Mouse (Mus musculus) liver, embryonic 14.5 days (tissue): ENCODE data around the gene Carhsp1. TPM values are rescaled to one million over a fixed set of nuclear protein-coding genes. Genes with fewer than 3 reads are reported as not detected.

ENCODE experiments used
- ATAC-seq: fragments of 200-750 bp; cut with Nextera tagmentation; 2 replicates; pipeline ENCODE4 v1.8.0; 2017; ENCODE audit warnings: moderate number of reproducible peaks, mild to moderate bottlenecking, moderate library complexity; ENCODE audit not compliant: insufficient read depth
- DNase-seq, 3 experiments: peaks; one replicate each; pipeline ENCODE4 v3.0.0-alpha.2; 2012 to 2013; ENCODE audit warnings: low read depth in 3 of 3, low spot score in 3 of 3
- H3K27ac ChIP-seq: fragments of 300-500 bp; sonication (generic); 2 replicates; pipeline ENCODE4 v1.5.1; 2014; ENCODE audit warnings: moderate library complexity, mild to moderate bottlenecking, control low read depth, inconsistent platforms
- H3K27me3 ChIP-seq: fragments of 300-500 bp; sonication (generic); 2 replicates; pipeline ENCODE4 v1.6.1; 2014; ENCODE audit warnings: mild to moderate bottlenecking, low read length, moderate library complexity; ENCODE audit not compliant: control insufficient read depth, insufficient read depth
- H3K36me3 ChIP-seq: fragments of 300-500 bp; sonication (generic); replicated peaks from 2 replicates; pipeline ENCODE4 v1.6.1; 2014; ENCODE audit warnings: low read depth; ENCODE audit not compliant: control insufficient read depth, insufficient read depth
- H3K4me1 ChIP-seq, 2 experiments: fragments of 200-500 bp in 1 of 2; fragments of 300-500 bp in 1 of 2; sonication (generic) in 1 of 2; replicated peaks; 2 replicates each; pipeline ENCODE4 v1.6.1; 2012 to 2014; ENCODE audit warnings: antibody characterized with exemption in 1 of 2, inconsistent platforms in 1 of 2, low read length in 1 of 2; ENCODE audit not compliant: control insufficient read depth in 2 of 2, insufficient read depth in 2 of 2
- H3K4me2 ChIP-seq: fragments of 300-500 bp; sonication (generic); 2 replicates; pipeline ENCODE4 v1.6.1; 2014; ENCODE audit warnings: low read depth, mild to moderate bottlenecking, control low read depth, moderate library complexity
- H3K4me3 ChIP-seq, 2 experiments: fragments of 200-500 bp in 1 of 2; fragments of 300-500 bp in 1 of 2; sonication (generic) in 1 of 2; 2 replicates each; pipeline ENCODE4 v1.5.1; 2012 to 2014; ENCODE audit warnings: low read depth in 2 of 2, low read length in 2 of 2, mild to moderate bottlenecking in 2 of 2, control low read depth in 1 of 2, inconsistent platforms in 1 of 2, moderate library complexity in 1 of 2; ENCODE audit not compliant: insufficient read depth in 1 of 2
- H3K9ac ChIP-seq: fragments of 300-500 bp; sonication (generic); replicated peaks from 2 replicates; pipeline ENCODE4 v1.6.1; 2014; ENCODE audit warnings: mild to moderate bottlenecking, control low read depth, moderate library complexity
- H3K9me3 ChIP-seq: fragments of 300-500 bp; sonication (generic); 2 replicates; pipeline ENCODE4 v1.6.1; 2016; ENCODE audit warnings: low read length, mixed read lengths; ENCODE audit not compliant: control insufficient read depth
- CTCF ChIP-seq: IDR thresholded peaks from 2 replicates; pipeline ENCODE4 v1.5.1; 2016; ENCODE audit warnings: antibody characterized with exemption, low read depth, control low read depth
- EP300 ChIP-seq: IDR thresholded peaks from 2 replicates; pipeline ENCODE4 v1.6.1; 2016; ENCODE audit warnings: antibody characterized with exemption, low read depth
- WGBS: fragments of 180-500 bp; shearing (Covaris S2); extraction: QIAGEN DNeasy Blood & Tissue Kit; methylation state at CpG from one replicate; pipeline ENCODE4 v1.1.7; 2014; ENCODE audit not compliant: insufficient replicate concordance; 5-methylcytosine and 5-hydroxymethylcytosine counted together
- polyA plus RNA-seq, 2 experiments: library from polyadenylated mRNA; depleted of rRNA in 1 of 2; stranded (reverse) in 1 of 2; unstranded in 1 of 2; fragments of >200 nt; fragmentation: Nextera tagmentation in 1 of 2; extraction: Ambion mirVana in 1 of 2; gene quantifications; 2 replicates each; pipeline versions ENCODE4 v1.2.1 to v1.2.3; 2012 to 2014

Gene Carhsp1
- polyA plus RNA-seq, 2 experiments, result 31.3 to 38.7 TPM

- no peaks in the 10 kb centered on the region for H3K9me3 ChIP-seq
- ATAC-seq (no peak), DNase-seq (no peak)
- 10% methylated on average over 7 of the region's 7 CpGs for WGBS
- peak overlapping the region; percentile 79 for H3K27ac ChIP-seq
- peaks cover 19% of the 10 kb centered on the region for H3K36me3 ChIP-seq
- no peak for TF ChIP-seq CTCF
- no peak for TF ChIP-seq EP300
- peak overlapping the region; percentile 91 for H3K4me2 ChIP-seq
- H3K27me3 ChIP-seq, result no peaks in the 10 kb centered on the region
- H3K9ac ChIP-seq, result peak overlapping the region; percentile 73
- H3K4me3 ChIP-seq, result peak overlapping the region; percentile 78 to 94
- H3K4me1 ChIP-seq, result peaks cover 19 to 23% of the 10 kb centered on the region in 2 experiments
These were observed 33.8 kb downstream of the Carhsp1 start for GRCm38 (mm10) chr16:8638131-8638530.

- Histone ChIP-seq H3K4me3 (peak within 1 kb of the TSS; percentile 78 to 94), H3K36me3 (peaks cover 14% of the 10 kb centered on the region), H3K9me3 (no peaks in the 10 kb centered on the region), H3K27me3 (no peaks in the 10 kb centered on the region), H3K4me2 (peak within 1 kb of the TSS; percentile 91), H3K9ac (peak within 1 kb of the TSS; percentile 73), H3K27ac (peak within 1 kb of the TSS; percentile 79), H3K4me1 (peaks cover 19 to 23% of the 10 kb centered on the region in 2 experiments)
- DNase-seq (peak; percentile 71 to 83 (median 77)), ATAC-seq (peak; percentile 84)
- under 1% methylated on average over 59 of the region's 59 CpGs for WGBS
- TF ChIP-seq EP300, result 0 out of 2 replicates have a peak, but pooled peaks have one; percentile 23
- peak; percentile 66 for TF ChIP-seq CTCF
These were observed 34.5 kb downstream of the Carhsp1 start, which contains the start of the genes Pmm2 and Tmem186 for GRCm38 (mm10) chr16:8637217-8638051. Pmm2 (plus strand) TSS chr16:8637674. Tmem186 (minus strand) TSS chr16:8637712.

GRCm38 (mm10) chr16:8636867-8637216, 35.1 kb downstream of the Carhsp1 start:
- Histone ChIP-seq H3K4me2 (peak overlapping the region; percentile 91), H3K27ac (peak overlapping the region; percentile 79), H3K4me1 (peaks cover 19 to 23% of the 10 kb centered on the region in 2 experiments), H3K27me3 (no peaks in the 10 kb centered on the region), H3K9ac (peak overlapping the region; percentile 73), H3K36me3 (peaks cover 14% of the 10 kb centered on the region), H3K4me3 (peak overlapping the region; percentile 78 to 94), H3K9me3 (no peaks in the 10 kb centered on the region)
- ATAC-seq (peak; percentile 29; the same call in 1 of the 2 replicates), DNase-seq (no peak)
- 0% methylated on average over 13 of the region's 13 CpGs for WGBS
- TF ChIP-seq CTCF (no peak), EP300 (no peak)

GRCm38 (mm10) chr16:8631428-8631827, 40.5 kb downstream of the Carhsp1 start:
- Histone ChIP-seq H3K27ac (no peak overlapping the region), H3K4me1 (peaks cover 3 to 6% of the 10 kb centered on the region in 2 experiments; a peak in 1 of 4 replicates), H3K36me3 (peaks cover 20% of the 10 kb centered on the region), H3K9me3 (no peaks in the 10 kb centered on the region), H3K27me3 (no peaks in the 10 kb centered on the region), H3K4me2 (no peak overlapping the region), H3K9ac (no peak overlapping the region), H3K4me3 (no peak overlapping the region)
- ATAC-seq (no peak), DNase-seq (no peak)
- TF ChIP-seq CTCF, result no peak
- no peak for TF ChIP-seq EP300
- WGBS, result 42% methylated on average over 5 of the region's 5 CpGs

GRCm38 (mm10) chr16:8630419-8630818, 41.5 kb downstream of the Carhsp1 start:
- no peak overlapping the region for H3K27ac ChIP-seq
- H3K4me3 ChIP-seq, result no peak overlapping the region
- no peaks in the 10 kb centered on the region for H3K4me1 ChIP-seq
- no peak for ATAC-seq
- H3K9me3 ChIP-seq, result no peaks in the 10 kb centered on the region
- H3K9ac ChIP-seq, result no peak overlapping the region
- H3K36me3 ChIP-seq, result peaks cover 14% of the 10 kb centered on the region
- no peaks in the 10 kb centered on the region for H3K27me3 ChIP-seq
- no peak for DNase-seq
- TF ChIP-seq CTCF (no peak), EP300 (no peak)
- 69% methylated on average over 2 of the region's 2 CpGs for WGBS
- H3K4me2 ChIP-seq, result no peak overlapping the region
